Comparison of ENCODE assay signal across 9 mouse cellular contexts in the genomic region with DNA sequence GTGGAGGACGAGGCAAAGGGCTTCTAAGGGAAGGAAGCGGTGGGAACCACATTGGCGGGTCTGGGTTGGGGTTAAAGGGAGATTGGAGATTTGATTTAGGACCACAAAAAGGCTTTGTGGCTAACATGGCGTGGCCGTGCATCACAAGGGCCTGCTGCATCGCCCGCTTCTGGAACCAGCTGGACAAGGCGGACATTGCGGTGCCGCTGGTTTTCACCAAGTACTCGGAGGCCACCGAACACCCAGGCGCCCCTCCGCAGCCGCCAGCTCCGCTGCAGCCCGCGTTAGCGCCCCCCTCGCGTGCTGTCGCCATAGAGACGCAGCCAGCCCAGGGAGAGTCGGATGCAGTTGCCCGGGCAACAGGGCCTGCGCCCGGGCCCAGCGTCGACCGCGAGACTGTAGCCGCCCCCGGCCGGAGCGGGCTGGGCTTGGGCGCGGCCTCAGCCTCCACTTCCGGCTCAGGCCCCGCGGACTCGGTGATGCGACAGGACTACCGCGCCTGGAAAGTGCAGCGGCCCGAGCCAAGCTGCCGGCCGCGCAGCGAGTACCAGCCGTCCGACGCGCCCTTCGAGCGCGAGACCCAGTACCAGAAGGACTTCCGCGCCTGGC. TPM values are rescaled to one million over a fixed set of nuclear protein-coding genes. Genes with fewer than 3 reads are reported as not detected.
DNase-seq lines count a peak whose midpoint lies in the region; ATAC-seq and TF ChIP-seq lines count a peak whose summit lies in the region.
"Had no signal": no experiment of that assay in that cellular context is flagged by ENCODE, and none has a peak within 500 bp of the region (broad histone marks: within the 10 kb centered on the region; RNA-seq: fewer than 3 reads in every experiment).

No protein-coding gene starts in this region.

- under 1% methylated on average over 58 of the region's 59 CpGs for WGBS in forebrain, embryonic 13.5 days
- 2% methylated on average over 58 of the region's 59 CpGs for WGBS in heart, postnatal 0 days
- WGBS in liver, embryonic 16.5 days (ENCODE audit: insufficient replicate concordance): under 1% methylated on average over 59 of the region's 59 CpGs
- WGBS in olfactory bulb, adult 2 months: under 1% methylated on average over 59 of the region's 59 CpGs

- peak overlapping the region; percentile 77 for H3K4me3 ChIP-seq in forebrain, embryonic 13.5 days
- H3K4me3 ChIP-seq in heart, postnatal 0 days (ENCODE audit: low read depth, low read length): peak overlapping the region; percentile 49
- H3K4me3 ChIP-seq in liver, embryonic 16.5 days (ENCODE audit: low read depth, low read length): peak overlapping the region; percentile 33
- peak overlapping the region; percentile 74 for H3K4me3 ChIP-seq in olfactory bulb, adult 2 months (ENCODE audit: insufficient read depth, low read depth, low read length)
- H3K4me3 ChIP-seq: erythroblast, embryonic 14.5 days had no signal

- DNase-seq in ES-CJ7 (ENCODE audit: low read depth, low spot score): peak; percentile 60
- DNase-seq in brain, embryonic 18.5 days (ENCODE audit: low read depth, low spot score): peak; percentile 73
- DNase-seq in heart, postnatal 0 days (ENCODE audit: low spot score): no peak
- peak; percentile 30 to 64 for DNase-seq in kidney, postnatal 36 days
- DNase-seq in spleen, adult 12 weeks (ENCODE audit: low spot score): no peak

- no peak for TF ChIP-seq CTCF in heart, postnatal 0 days (IDR thresholded peaks at IDR 0.05; ENCODE audit: low read depth)
- TF ChIP-seq CTCF in olfactory bulb, adult 2 months (IDR thresholded peaks at IDR 0.05; ENCODE audit: insufficient read depth, low read depth, low read length): no peak

- ATAC-seq in forebrain, embryonic 13.5 days: peak; percentile 91
- ATAC-seq in heart, postnatal 0 days (ENCODE audit: insufficient read depth, low read depth): peak; percentile 50
- no peak for ATAC-seq in liver, embryonic 16.5 days (ENCODE audit: low read depth)

- H3K27ac ChIP-seq in forebrain, embryonic 13.5 days: peak overlapping the region; percentile 96
- no peak overlapping the region for H3K27ac ChIP-seq in heart, postnatal 0 days (ENCODE audit: low read depth)
- H3K27ac ChIP-seq in liver, embryonic 16.5 days (ENCODE audit: low read length): no peak overlapping the region
- peak overlapping the region; percentile 89 for H3K27ac ChIP-seq in olfactory bulb, adult 2 months (ENCODE audit: insufficient read depth, low read depth, low read length)

- 0 out of 2 replicates have a peak, but pooled peaks cover 4% of the 10 kb centered on the region for H3K27me3 ChIP-seq in forebrain, embryonic 13.5 days
- peaks cover 52% of the 10 kb centered on the region for H3K27me3 ChIP-seq in heart, postnatal 0 days (ENCODE audit: control insufficient read depth, insufficient read depth, low read length)
- peaks cover 62% of the 10 kb centered on the region for H3K27me3 ChIP-seq in liver, embryonic 16.5 days (ENCODE audit: control insufficient read depth, insufficient read depth, low read depth, low read length)

- peaks cover 43% of the 10 kb centered on the region for H3K4me1 ChIP-seq in forebrain, embryonic 13.5 days
- peaks cover 28% of the 10 kb centered on the region; the same call in 1 of the 2 replicates for H3K4me1 ChIP-seq in heart, postnatal 0 days (ENCODE audit: control insufficient read depth, insufficient read depth)
- H3K4me1 ChIP-seq in liver, embryonic 16.5 days (ENCODE audit: control insufficient read depth, low read depth, low read length): no peaks in the 10 kb centered on the region; the same call in none of the 2 replicates
- peaks cover 17% of the 10 kb centered on the region for H3K4me1 ChIP-seq in olfactory bulb, adult 2 months (ENCODE audit: control insufficient read depth, insufficient read depth, low read length)

- peak overlapping the region; percentile 83 for H3K9ac ChIP-seq in forebrain, embryonic 13.5 days
- no peak overlapping the region; the same call in 1 of the 2 replicates for H3K9ac ChIP-seq in heart, postnatal 0 days (replicated peaks; ENCODE audit: low read depth, low read length)
- H3K9ac ChIP-seq in liver, embryonic 16.5 days (ENCODE audit: low read depth, low read length): no peak overlapping the region

- no peaks in the 10 kb centered on the region for H3K9me3 ChIP-seq in forebrain, embryonic 13.5 days (replicated peaks)
- H3K9me3 ChIP-seq in heart, postnatal 0 days (replicated peaks; ENCODE audit: control insufficient read depth, low read length): no peaks in the 10 kb centered on the region
- H3K9me3 ChIP-seq in liver, embryonic 16.5 days (replicated peaks; ENCODE audit: control insufficient read depth, low read length): no peaks in the 10 kb centered on the region

- H3K36me3 ChIP-seq in forebrain, embryonic 13.5 days (ENCODE audit: poor library complexity, severe bottlenecking): peaks cover 4% of the 10 kb centered on the region; the same call in 1 of the 2 replicates
- no peaks in the 10 kb centered on the region for H3K36me3 ChIP-seq in heart, postnatal 0 days (replicated peaks; ENCODE audit: control insufficient read depth, insufficient read depth, low read length)
- no peaks in the 10 kb centered on the region for H3K36me3 ChIP-seq in liver, embryonic 16.5 days (ENCODE audit: control insufficient read depth, insufficient read depth)

- TF ChIP-seq EP300 in heart, postnatal 0 days (IDR thresholded peaks at IDR 0.05; ENCODE audit: low read depth): no peak

- peak overlapping the region; percentile 97 for H3K4me2 ChIP-seq in forebrain, embryonic 13.5 days
- peak overlapping the region; percentile 78 for H3K4me2 ChIP-seq in heart, postnatal 0 days (ENCODE audit: low read depth, low read length)
- peak overlapping the region; percentile 37; the same call in 1 of the 2 replicates for H3K4me2 ChIP-seq in liver, embryonic 16.5 days (ENCODE audit: low read depth, low read length)

- peak; percentile 42; the same call in 1 of the 2 replicates for TF ChIP-seq POLR2A in olfactory bulb, adult 2 months (IDR thresholded peaks at IDR 0.05; ENCODE audit: insufficient read depth, low read depth, low read length)

RNA-seq across cellular contexts. Expression of gene Map6, which starts 0.8 kb away (rescaled TPM):
- 46.9 and 51.3 TPM in 2 replicates for polyA plus RNA-seq in forebrain, embryonic 13.5 days (2015; fragmentation: Nextera tagmentation; extraction: Ambion mirVana)
- 1.5 and 3.7 TPM in 2 replicates for total RNA-seq in heart, postnatal 0 days (2014; rRNA removed; ENCODE audit: low replicate concordance)
- polyA plus RNA-seq in heart, postnatal 0 days (2015; fragmentation: Nextera tagmentation; extraction: Ambion mirVana): 1.8 and 2.5 TPM in 2 replicates
- 0.07 TPM in 1 of 2 replicates, not detected in the other for polyA plus RNA-seq in liver, embryonic 16.5 days (2015; fragmentation: Nextera tagmentation; extraction: Ambion mirVana)
- not detected in 2 replicates for polyA plus RNA-seq in olfactory bulb, adult 2 months (2012; ENCODE audit: insufficient read depth, insufficient read length, low replicate concordance, missing spikeins)
- polyA plus RNA-seq: erythroblast, embryonic 14.5 days had no signal

RNA-seq across cellular contexts. Expression of gene Mogat2, which starts 29.6 kb away (rescaled TPM):
- polyA plus RNA-seq in forebrain, embryonic 13.5 days (2015; fragmentation: Nextera tagmentation; extraction: Ambion mirVana): 3.0 and 3.1 TPM in 2 replicates
- total RNA-seq in heart, postnatal 0 days (2014; rRNA removed; ENCODE audit: low replicate concordance): not detected in 2 replicates
- polyA plus RNA-seq in heart, postnatal 0 days (2015; fragmentation: Nextera tagmentation; extraction: Ambion mirVana): 0.25 and 0.40 TPM in 2 replicates
- polyA plus RNA-seq in liver, embryonic 16.5 days (2015; fragmentation: Nextera tagmentation; extraction: Ambion mirVana): 23.8 and 24.9 TPM in 2 replicates
- not detected in 2 replicates for polyA plus RNA-seq in olfactory bulb, adult 2 months (2012; ENCODE audit: insufficient read depth, insufficient read length, low replicate concordance, missing spikeins)
- polyA plus RNA-seq: erythroblast, embryonic 14.5 days had no signal

Comparison
In these comparisons a context has a peak if more than half of its experiments do, and no peak if none do; other contexts are left out.
1. DNase-seq: peak in ES-CJ7 (single experiment), brain, embryonic 18.5 days (single experiment) and kidney, postnatal 36 days (2 of 2); none in heart, postnatal 0 days (single experiment) and spleen, adult 12 weeks (single experiment).
2. H3K27ac ChIP-seq: peak in forebrain, embryonic 13.5 days (single experiment) and olfactory bulb, adult 2 months (single experiment); none in heart, postnatal 0 days (single experiment) and liver, embryonic 16.5 days (single experiment).
3. H3K4me2 ChIP-seq: peak in every context shown above with its lines; median percentile 97 in forebrain, embryonic 13.5 days; 78 in heart, postnatal 0 days; 37 in liver, embryonic 16.5 days.
4. Peak in every context shown above with its lines, with median percentiles within 50 percentile points of each other: H3K4me3 ChIP-seq.